Mouse (Mus musculus) embryonic fibroblast, embryonic 13.5 days (primary cell): ENCODE measurements at regions not wholly inside any gene's neighbourhood (a gene's known extent, or its start where the extent isn't known, plus 50 kb on each side); places are given as distances from the start of the nearest gene placed in this dataset.
A peak's percentile ranks its signal among the peaks of the same experiment; 100 is the strongest.

Experiments used
- H3K27ac ChIP-seq: 2 replicates; pipeline ENCODE4 v1.5.1; 2012; ENCODE audit warnings: low read length, control low read depth, inconsistent platforms; ENCODE audit not compliant: insufficient read depth
- H3K4me1 ChIP-seq: 2 replicates; pipeline ENCODE4 v1.6.1; 2011; ENCODE audit warnings: low read length; ENCODE audit not compliant: control insufficient read depth, insufficient read depth
- H3K4me3 ChIP-seq: 2 replicates; pipeline ENCODE4 v1.5.1; 2011; ENCODE audit warnings: mild to moderate bottlenecking, control low read depth, low read length; ENCODE audit not compliant: insufficient read depth
- CTCF ChIP-seq: IDR thresholded peaks from 2 replicates; pipeline ENCODE4 v1.5.1; 2011; ENCODE audit warnings: mild to moderate bottlenecking, control low read depth, low read length, moderate library complexity, borderline replicate concordance; ENCODE audit not compliant: insufficient read depth
- POLR2A ChIP-seq: IDR thresholded peaks from 2 replicates; pipeline ENCODE4 v1.6.1; 2011; ENCODE audit warnings: low read depth, mild to moderate bottlenecking, control low read depth, low read length, moderate library complexity

- no peak for TF ChIP-seq CTCF
- TF ChIP-seq POLR2A, result no peak
- Histone ChIP-seq H3K4me3 (no peak overlapping the region), H3K27ac (no peak overlapping the region), H3K4me1 (no peaks in the 10 kb centered on the region)
Measured at GRCm38 (mm10) chr4:105566513-105567457, 222.9 kb upstream of the Gm12728 start.

GRCm38 (mm10) chr4:105569671-105570070 is 220.0 kb upstream of the Gm12728 start:
- no peaks in the 10 kb centered on the region for H3K4me1 ChIP-seq
- no peak overlapping the region for H3K27ac ChIP-seq
- TF ChIP-seq CTCF, result no peak
- no peak for TF ChIP-seq POLR2A
- no peak overlapping the region for H3K4me3 ChIP-seq

- no peak overlapping the region for H3K4me3 ChIP-seq
- no peak overlapping the region for H3K27ac ChIP-seq
- no peaks in the 10 kb centered on the region; the same call in 1 of the 2 replicates for H3K4me1 ChIP-seq
- TF ChIP-seq POLR2A (no peak), CTCF (no peak)
Measured at GRCm38 (mm10) chr4:105575550-105575949, 214.1 kb upstream of the Gm12728 start.

- H3K4me3 ChIP-seq, result no peak overlapping the region
- no peak for TF ChIP-seq POLR2A
- TF ChIP-seq CTCF, result no peak
- H3K4me1 ChIP-seq, result no peaks in the 10 kb centered on the region; the same call in 1 of the 2 replicates
- H3K27ac ChIP-seq, result no peak overlapping the region
Measured at GRCm38 (mm10) chr4:105580987-105581386, 208.7 kb upstream of the Gm12728 start.

GRCm38 (mm10) chr4:105584329-105584925 is 205.2 kb upstream of the Gm12728 start:
- no peaks in the 10 kb centered on the region for H3K4me1 ChIP-seq
- no peak overlapping the region for H3K27ac ChIP-seq
- H3K4me3 ChIP-seq, result no peak overlapping the region
- no peak for TF ChIP-seq POLR2A

- Histone ChIP-seq H3K27ac (no peak overlapping the region), H3K4me1 (0 out of 2 replicates have a peak, but pooled peaks cover 2% of the 10 kb centered on the region), H3K4me3 (no peak overlapping the region)
- no peak for TF ChIP-seq CTCF
- TF ChIP-seq POLR2A, result no peak
Measured at GRCm38 (mm10) chr4:105603661-105604060, 186.0 kb upstream of the Gm12728 start.

- Histone ChIP-seq H3K4me1 (0 out of 2 replicates have a peak, but pooled peaks cover 2% of the 10 kb centered on the region), H3K4me3 (no peak overlapping the region), H3K27ac (no peak overlapping the region)
- TF ChIP-seq POLR2A, result no peak
- TF ChIP-seq CTCF, result no peak
Measured at GRCm38 (mm10) chr4:105604607-105605006, 185.1 kb upstream of the Gm12728 start.

GRCm38 (mm10) chr4:105606731-105607130 is 182.9 kb upstream of the Gm12728 start:
- Histone ChIP-seq H3K4me1 (peaks cover 5% of the 10 kb centered on the region), H3K27ac (peak overlapping the region; percentile 73; the same call in 1 of the 2 replicates), H3K4me3 (no peak overlapping the region)
- TF ChIP-seq CTCF (no peak), POLR2A (no peak)

- TF ChIP-seq CTCF, result no peak
- TF ChIP-seq POLR2A, result no peak
- no peak overlapping the region for H3K4me3 ChIP-seq
Measured at GRCm38 (mm10) chr4:105610917-105611316, 178.8 kb upstream of the Gm12728 start.

GRCm38 (mm10) chr4:105614390-105614789 is 175.3 kb upstream of the Gm12728 start:
- Histone ChIP-seq H3K4me1 (peaks cover 3% of the 10 kb centered on the region), H3K4me3 (no peak overlapping the region), H3K27ac (no peak overlapping the region)
- TF ChIP-seq POLR2A (no peak), CTCF (no peak)

More at GRCm38 (mm10) chr4:105610917-105611316, 178.8 kb upstream of the Gm12728 start:
- Histone ChIP-seq H3K4me1 (peaks cover 5% of the 10 kb centered on the region), H3K27ac (peak overlapping the region; percentile 93)
